Mouse (Mus musculus) kidney, adult 2 months (tissue): ENCODE data around the gene Gm20683.

ENCODE experiments used
- CTCF ChIP-seq: fragments of 200-500 bp; conservative IDR thresholded peaks from 2 replicates; pipeline ENCODE4 v1.5.1; 2011; ENCODE audit warnings: low read depth, mild to moderate bottlenecking, control low read depth, low read length, moderate library complexity, mixed read lengths; ENCODE audit not compliant: insufficient read depth, insufficient read length
- POLR2A ChIP-seq: fragments of 200-500 bp; IDR thresholded peaks from one replicate; pipeline ENCODE4 v1.6.1; 2011; ENCODE audit warnings: low read depth, low read length, control low read depth

DNA sequence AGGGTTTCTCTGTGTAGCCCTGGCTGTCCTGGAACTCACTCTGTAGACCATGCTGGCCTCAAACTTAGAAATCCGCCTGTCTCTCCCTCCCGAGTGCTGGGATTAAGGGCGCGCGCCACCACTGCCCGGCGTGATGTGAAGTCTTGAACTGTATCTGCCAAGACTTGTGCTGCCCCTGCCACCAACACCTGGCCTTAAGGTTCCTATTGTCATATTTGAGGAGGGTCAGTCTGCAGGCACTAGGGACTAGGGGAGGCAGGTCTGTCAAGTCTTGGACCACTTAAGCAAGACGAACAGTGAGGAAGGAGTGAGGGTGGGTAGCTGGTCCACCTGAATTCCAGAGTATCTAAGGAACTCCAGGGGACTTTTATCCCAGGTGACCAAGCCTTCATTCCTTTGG lies 27.9 kb upstream of the Gm20683 start:
- TF ChIP-seq POLR2A (no peak), CTCF (no peak)
